Mouse (Mus musculus) myocyte (in vitro differentiated cells): ENCODE measurements at regions not wholly inside any gene's neighbourhood (a gene's known extent, or its start where the extent isn't known, plus 50 kb on each side); places are given as distances from the start of the nearest gene placed in this dataset.

Experiments
- H3K27me3 ChIP-seq: one replicate; pipeline ENCODE4 v1.6.1; 2011; ENCODE audit not compliant: control insufficient read depth, insufficient read depth, insufficient read length
- H3K36me3 ChIP-seq: one replicate; pipeline ENCODE4 v1.6.1; 2011; ENCODE audit not compliant: control insufficient read depth, insufficient read depth
- H3K4me2 ChIP-seq: one replicate; pipeline ENCODE4 v1.6.1; 2011; ENCODE audit warnings: low read depth, control low read depth
- H3K4me3 ChIP-seq: one replicate; pipeline ENCODE4 v1.5.1; 2011; ENCODE audit warnings: mild to moderate bottlenecking, control low read depth, moderate library complexity
- H3K79me2 ChIP-seq: one replicate; pipeline ENCODE4 v1.6.1; 2011; ENCODE audit not compliant: control insufficient read depth, insufficient read depth
- H3ac ChIP-seq: one replicate; pipeline ENCODE4 v1.6.1; 2011; ENCODE audit not compliant: control insufficient read depth, insufficient read length
- CEBPB ChIP-seq: IDR thresholded peaks from 2 replicates; pipeline ENCODE4 v1.6.1; 2011; ENCODE audit warnings: mild to moderate bottlenecking, moderate library complexity; ENCODE audit not compliant: poor library complexity, insufficient read depth, severe bottlenecking
- E2F4 ChIP-seq: IDR thresholded peaks from one replicate; pipeline ENCODE4 v1.6.1; 2011; ENCODE audit warnings: mild to moderate bottlenecking, control low read depth, moderate library complexity; ENCODE audit not compliant: insufficient read depth
- MAX ChIP-seq: IDR thresholded peaks from one replicate; pipeline ENCODE4 v1.6.1; 2011; ENCODE audit warnings: low read depth, mild to moderate bottlenecking, control low read depth
- MYOD1 ChIP-seq, 3 experiments: IDR thresholded peaks; one replicate each; pipeline ENCODE4 v1.6.1; 2011; ENCODE audit warnings: control low read depth in 2 of 3, low read depth in 2 of 3, mild to moderate bottlenecking in 2 of 3, moderate library complexity in 1 of 3; ENCODE audit not compliant: insufficient read length in 2 of 3, control insufficient read depth in 1 of 3
- MYOG ChIP-seq, 3 experiments: IDR thresholded peaks; one replicate each; pipeline ENCODE4 v1.6.1; 2011; ENCODE audit warnings: control low read depth in 2 of 3, low read depth in 2 of 3, mild to moderate bottlenecking in 2 of 3; ENCODE audit not compliant: insufficient read length in 2 of 3, control insufficient read depth in 1 of 3, insufficient read depth in 1 of 3
- POLR2A ChIP-seq: IDR thresholded peaks from one replicate; pipeline ENCODE4 v1.6.1; 2011; ENCODE audit warnings: low read depth, mild to moderate bottlenecking, control low read depth, moderate library complexity; ENCODE audit not compliant: insufficient read length
- POLR2AphosphoS2 ChIP-seq: IDR thresholded peaks from one replicate; pipeline ENCODE4 v1.6.1; 2011; ENCODE audit warnings: low read depth, control low read depth; ENCODE audit not compliant: insufficient read length
- REST ChIP-seq: IDR thresholded peaks from one replicate; pipeline ENCODE4 v1.6.1; 2011; ENCODE audit warnings: mild to moderate bottlenecking, control low read depth, moderate library complexity; ENCODE audit not compliant: insufficient read depth, insufficient read length
- SRF ChIP-seq: IDR thresholded peaks from one replicate; pipeline ENCODE4 v1.6.1; 2011; ENCODE audit warnings: low read depth; ENCODE audit not compliant: control insufficient read depth, insufficient read length
- TCF12 ChIP-seq: IDR thresholded peaks from one replicate; pipeline ENCODE4 v1.6.1; 2011; ENCODE audit warnings: mild to moderate bottlenecking, control low read depth; ENCODE audit not compliant: poor library complexity, insufficient read depth, severe bottlenecking
- TCF3 ChIP-seq: IDR thresholded peaks from one replicate; pipeline ENCODE4 v1.6.1; 2011; ENCODE audit warnings: low read depth, control low read depth; ENCODE audit not compliant: insufficient read length
- USF1 ChIP-seq: IDR thresholded peaks from one replicate; pipeline ENCODE4 v1.6.1; 2011; ENCODE audit warnings: low read depth, mild to moderate bottlenecking, control low read depth, moderate library complexity

- H3K36me3 ChIP-seq: no peaks in the 10 kb centered on the region
- no peak overlapping the region for H3K4me2 ChIP-seq
- no peaks in the 10 kb centered on the region for H3K27me3 ChIP-seq
- H3ac ChIP-seq: no peak overlapping the region
- no peaks in the 10 kb centered on the region for H3K79me2 ChIP-seq
- TF ChIP-seq POLR2AphosphoS2 (no peak), POLR2A (no peak), REST (no peak), TCF3 (no peak), USF1 (no peak), MAX (no peak), TCF12 (no peak), MYOG (IDR thresholded peaks at IDR 0.05; ENCODE audit: control insufficient read depth in 1 of 3, insufficient read depth in 1 of 3, insufficient read length in 2 of 3, low read depth in 2 of 3) (no peak), MYOD1 (IDR thresholded peaks at IDR 0.05; ENCODE audit: control insufficient read depth in 1 of 3, insufficient read length in 2 of 3, low read depth in 2 of 3) (no peak), E2F4 (no peak), CEBPB (no peak)
- no peak overlapping the region for H3K4me3 ChIP-seq
Observed at GRCm38 (mm10) chr5:101216837-101217571, 371.5 kb downstream of the Gpat3 start.

GRCm38 (mm10) chr5:101211974-101212373 lies 366.5 kb downstream of the Gpat3 start:
- TF ChIP-seq TCF3 (no peak), E2F4 (no peak), CEBPB (no peak)
- H3K79me2 ChIP-seq: no peaks in the 10 kb centered on the region
- no peaks in the 10 kb centered on the region for H3K36me3 ChIP-seq
- no peaks in the 10 kb centered on the region for H3K27me3 ChIP-seq
- no peak overlapping the region for H3K4me2 ChIP-seq
- no peak overlapping the region for H3K4me3 ChIP-seq
- H3ac ChIP-seq: no peak overlapping the region

- H3K27me3 ChIP-seq: no peaks in the 10 kb centered on the region
- no peak overlapping the region for H3ac ChIP-seq
- no peaks in the 10 kb centered on the region for H3K36me3 ChIP-seq
- no peak overlapping the region for H3K4me3 ChIP-seq
- no peak for TF ChIP-seq USF1
- no peak for TF ChIP-seq E2F4
- TF ChIP-seq TCF12: no peak
- TF ChIP-seq CEBPB: no peak
- H3K79me2 ChIP-seq: no peaks in the 10 kb centered on the region
- no peak overlapping the region for H3K4me2 ChIP-seq
Observed at GRCm38 (mm10) chr5:101208150-101208549, 362.6 kb downstream of the Gpat3 start.

GRCm38 (mm10) chr5:101195501-101195900 lies 350.0 kb downstream of the Gpat3 start:
- Histone ChIP-seq H3ac (no peak overlapping the region), H3K79me2 (no peaks in the 10 kb centered on the region), H3K36me3 (no peaks in the 10 kb centered on the region), H3K27me3 (no peaks in the 10 kb centered on the region), H3K4me2 (no peak overlapping the region), H3K4me3 (no peak overlapping the region)
- TF ChIP-seq TCF12 (no peak), USF1 (no peak), E2F4 (no peak), MYOD1 (IDR thresholded peaks at IDR 0.05; ENCODE audit: control insufficient read depth in 1 of 3, insufficient read length in 2 of 3, low read depth in 2 of 3) (no peak), MYOG (IDR thresholded peaks at IDR 0.05; ENCODE audit: control insufficient read depth in 1 of 3, insufficient read depth in 1 of 3, insufficient read length in 2 of 3, low read depth in 2 of 3) (no peak), REST (no peak), POLR2AphosphoS2 (no peak), TCF3 (no peak), POLR2A (no peak)

GRCm38 (mm10) chr5:101190976-101191375 lies 345.5 kb downstream of the Gpat3 start:
- H3K36me3 ChIP-seq: no peaks in the 10 kb centered on the region
- no peaks in the 10 kb centered on the region for H3K27me3 ChIP-seq
- no peak overlapping the region for H3K4me3 ChIP-seq
- no peak overlapping the region for H3ac ChIP-seq
- TF ChIP-seq MAX: no peak
- no peak for TF ChIP-seq POLR2AphosphoS2
- no peak for TF ChIP-seq POLR2A
- no peak for TF ChIP-seq TCF3
- TF ChIP-seq SRF: no peak
- TF ChIP-seq CEBPB: no peak
- TF ChIP-seq REST: no peak
- TF ChIP-seq TCF12: no peak
- no peak overlapping the region for H3K4me2 ChIP-seq
- no peaks in the 10 kb centered on the region for H3K79me2 ChIP-seq

- Histone ChIP-seq H3ac (no peak overlapping the region), H3K79me2 (no peaks in the 10 kb centered on the region), H3K27me3 (no peaks in the 10 kb centered on the region), H3K4me2 (no peak overlapping the region), H3K36me3 (no peaks in the 10 kb centered on the region), H3K4me3 (no peak overlapping the region)
- TF ChIP-seq POLR2A (no peak), MAX (no peak), CEBPB (no peak), TCF12 (no peak), POLR2AphosphoS2 (no peak), REST (no peak), MYOD1 (IDR thresholded peaks at IDR 0.05; ENCODE audit: control insufficient read depth in 1 of 3, insufficient read length in 2 of 3, low read depth in 2 of 3) (no peak)
Observed at GRCm38 (mm10) chr5:101173183-101173582, 327.7 kb downstream of the Gpat3 start.
